Mouse (Mus musculus) spleen, embryonic (tissue): ENCODE measurements around the gene Mpg.

Experiments used
- CTCF ChIA-PET: fragments of 350-600 bp; sonication (Branson Sonifier 250); formaldehyde crosslinking; loops from one replicate; lab custom pipeline; 2022; lab: Charles Lee

Mpg gene

GRCm38 (mm10) chr11:32226124-32226871 lies at the start of gene Mpg:
Gene Mpg, plus strand, starts transcription at chr11:32226505.
- CTCF ChIA-PET, result interaction anchor here (1.4 kb wide), 1 partner anchor 8 kb away, joined by 3 read pairs; no protein-coding TSS in a partner anchor

- CTCF ChIA-PET, result no interaction called here
These were observed 47.8 kb upstream of the Mpg start for GRCm38 (mm10) chr11:32178506-32178905.

GRCm38 (mm10) chr11:32181246-32181645 lies 45.1 kb upstream of the Mpg start:
- CTCF ChIA-PET, result no interaction called here

- CTCF ChIA-PET, result interaction anchor here (0.6 to 2.5 kb wide), 9 partner anchors 17 to 896 kb away, joined by 3 to 12 read pairs (median 4); partner anchors contain the start of gene Hbq1a
These were observed 44.1 kb upstream of the Mpg start for GRCm38 (mm10) chr11:32181973-32182868.

GRCm38 (mm10) chr11:32184469-32184868 lies 41.8 kb upstream of the Mpg start:
- CTCF ChIA-PET, result interaction anchor here (0.5 to 2.5 kb wide), 2 partner anchors 54 to 182 kb away, joined by 4 to 12 read pairs; no protein-coding TSS in a partner anchor

GRCm38 (mm10) chr11:32186031-32186430 lies 40.3 kb upstream of the Mpg start:
- CTCF ChIA-PET, result no interaction called here

GRCm38 (mm10) chr11:32187256-32187655 lies 39.0 kb upstream of the Mpg start:
- CTCF ChIA-PET, result no interaction called here

GRCm38 (mm10) chr11:32188881-32189280 lies 37.4 kb upstream of the Mpg start:
- CTCF ChIA-PET, result no interaction called here

GRCm38 (mm10) chr11:32189434-32189833 lies 36.9 kb upstream of the Mpg start:
- CTCF ChIA-PET, result no interaction called here

- CTCF ChIA-PET, result no interaction called here
These were observed 36.2 kb upstream of the Mpg start for GRCm38 (mm10) chr11:32190119-32190518.

- CTCF ChIA-PET, result no interaction called here
These were observed 35.6 kb upstream of the Mpg start for GRCm38 (mm10) chr11:32190603-32191110.

GRCm38 (mm10) chr11:32193156-32193555 lies 33.1 kb upstream of the Mpg start:
- CTCF ChIA-PET, result no interaction called here

- CTCF ChIA-PET, result no interaction called here
These were observed 32.2 kb upstream of the Mpg start for GRCm38 (mm10) chr11:32194086-32194485.

GRCm38 (mm10) chr11:32194626-32195025 lies 31.7 kb upstream of the Mpg start:
- CTCF ChIA-PET, result no interaction called here

- CTCF ChIA-PET, result no interaction called here
These were observed 30.3 kb upstream of the Mpg start for GRCm38 (mm10) chr11:32195867-32196540.

GRCm38 (mm10) chr11:32196727-32197126 lies 29.6 kb upstream of the Mpg start:
- CTCF ChIA-PET, result interaction anchor here (1.0 kb wide), 1 partner anchor 42 kb away, joined by 3 read pairs; no protein-coding TSS in a partner anchor

- CTCF ChIA-PET, result interaction anchor here (1.0 kb wide), 1 partner anchor 41 kb away, joined by 3 read pairs; no protein-coding TSS in a partner anchor
These were observed 28.5 kb upstream of the Mpg start for GRCm38 (mm10) chr11:32197766-32198165.

GRCm38 (mm10) chr11:32198256-32198955 lies 27.9 kb upstream of the Mpg start:
- CTCF ChIA-PET, result interaction anchor here (2.0 kb wide), 1 partner anchor 16 kb away, joined by 5 read pairs; no protein-coding TSS in a partner anchor

- CTCF ChIA-PET, result interaction anchor here (2.0 kb wide), 1 partner anchor 17 kb away, joined by 5 read pairs; no protein-coding TSS in a partner anchor
These were observed 27.1 kb upstream of the Mpg start for GRCm38 (mm10) chr11:32199230-32199629.

- CTCF ChIA-PET, result interaction anchor here (0.7 to 2.0 kb wide), 2 partner anchors 8 to 18 kb away, joined by 3 to 5 read pairs; no protein-coding TSS in a partner anchor
These were observed 26.2 kb upstream of the Mpg start, which contains the start of gene Il9r for GRCm38 (mm10) chr11:32200075-32200601. Gene Il9r, minus strand, starts transcription at chr11:32200279.
